Mouse (Mus musculus) 416B (cell line): ENCODE measurements at regions not wholly inside any gene's neighbourhood (a gene's known extent, or its start where the extent isn't known, plus 50 kb on each side); places are given as distances from the start of the nearest gene placed in this dataset.

Source experiments
- DNase-seq: peaks from one replicate; pipeline ENCODE4 v3.0.0; 2011; ENCODE audit warnings: low read depth

DNA sequence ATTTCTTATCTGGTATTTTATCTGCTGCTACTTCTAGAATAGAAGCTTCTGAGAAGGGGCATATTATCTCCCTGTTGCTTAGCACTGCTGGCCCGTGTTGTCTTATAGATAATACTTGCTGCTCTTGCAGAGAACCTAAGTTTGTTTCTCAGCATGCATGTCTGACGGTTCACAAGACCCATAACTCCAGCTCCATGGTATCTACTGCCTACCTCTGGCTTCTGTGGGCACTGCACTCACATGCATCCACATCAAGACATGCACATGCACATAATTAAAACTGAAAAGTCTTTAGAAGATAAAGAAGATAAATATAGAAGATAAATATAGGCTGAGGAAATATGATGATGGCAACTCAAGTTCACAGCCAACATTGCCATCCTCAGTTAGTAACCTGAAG lies 667.8 kb upstream of the Tmem132c start:
- DNase-seq: peak; percentile 51

DNA sequence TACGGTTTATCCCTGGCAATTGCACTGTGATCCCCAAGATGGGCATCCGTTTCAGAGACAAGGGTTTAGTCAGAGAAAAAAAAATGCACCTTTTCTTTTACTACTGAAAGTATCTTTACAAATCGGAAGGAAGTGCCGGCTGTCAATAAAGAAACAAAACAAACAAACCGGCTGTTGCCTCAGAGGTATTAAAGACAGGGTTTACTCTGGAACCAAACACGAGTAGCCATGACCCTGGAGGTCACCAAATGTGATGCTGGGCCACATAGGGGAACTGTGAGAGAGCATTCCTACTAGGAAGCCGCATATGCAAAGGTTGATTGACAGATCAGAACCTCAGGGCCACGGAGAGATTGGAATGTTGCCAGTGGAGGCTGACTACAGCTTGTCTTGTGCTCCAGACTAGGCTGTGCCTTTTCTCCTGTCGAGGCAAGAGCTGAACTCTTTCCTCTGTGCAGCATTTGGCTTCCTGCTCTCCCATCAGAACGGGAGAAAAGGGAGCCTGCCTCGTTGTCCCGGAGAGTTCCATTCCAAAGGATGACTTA lies 643.8 kb upstream of the Tmem132c start:
- peak; percentile 43 for DNase-seq

DNA sequence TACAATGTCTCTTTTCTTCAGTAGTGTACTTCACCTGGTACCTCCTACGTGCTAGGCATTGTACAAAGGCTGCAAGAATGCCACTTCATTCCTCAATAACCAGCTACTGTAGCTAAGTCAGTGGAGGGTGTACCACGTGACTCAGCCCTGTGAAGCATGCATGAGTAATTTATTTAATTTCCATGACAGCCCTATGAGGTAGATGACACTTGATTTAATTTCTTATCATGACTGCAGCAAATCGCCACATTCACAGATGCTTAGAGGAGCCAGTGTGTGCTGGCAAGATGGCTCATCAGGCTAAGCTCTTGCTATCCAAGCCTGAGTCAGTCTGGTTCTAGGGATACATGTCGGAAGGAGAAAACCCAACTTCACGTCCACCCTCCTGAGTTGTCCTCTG lies 642.0 kb upstream of the Tmem132c start:
- peak; percentile 37 for DNase-seq

DNA sequence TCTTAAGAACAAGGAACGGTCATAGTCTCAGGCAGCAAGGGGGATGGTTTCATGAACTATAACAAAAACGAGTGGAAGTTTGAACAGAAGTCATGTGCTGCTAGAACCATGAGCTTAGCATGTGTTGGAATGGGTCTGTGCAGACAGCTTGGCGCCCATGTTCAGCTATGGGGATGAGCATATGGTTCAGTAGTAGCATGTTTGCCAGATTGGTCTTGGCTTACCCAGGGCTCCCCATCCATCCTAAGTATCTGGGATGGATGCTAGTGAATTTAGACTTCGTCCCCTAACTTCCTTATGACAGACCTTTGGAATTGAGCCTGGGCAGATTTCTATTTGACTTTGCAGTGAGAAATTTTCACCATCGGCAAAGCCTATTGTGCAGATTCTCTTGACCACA lies 634.9 kb upstream of the Tmem132c start:
- DNase-seq: no peak

DNA sequence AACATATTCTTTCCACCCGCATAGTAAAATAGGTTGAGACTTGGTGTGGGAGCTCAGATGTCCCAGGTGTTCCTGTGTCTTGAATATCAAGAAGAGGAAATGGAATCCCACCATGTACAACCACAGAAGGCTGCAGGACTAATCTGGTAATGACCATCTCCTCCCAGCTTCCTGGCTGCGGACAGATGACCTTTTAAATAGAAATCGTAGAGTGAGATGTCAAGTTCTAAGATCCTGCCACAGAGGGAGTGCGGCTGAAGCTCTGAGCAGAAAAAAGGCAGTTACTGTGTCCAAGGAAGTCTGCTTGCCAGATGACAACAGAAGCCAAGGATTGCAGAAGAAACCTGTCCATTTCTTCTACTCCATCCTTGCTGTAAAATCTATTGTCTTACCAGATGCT lies 629.0 kb upstream of the Tmem132c start:
- DNase-seq: peak; percentile 98

DNA sequence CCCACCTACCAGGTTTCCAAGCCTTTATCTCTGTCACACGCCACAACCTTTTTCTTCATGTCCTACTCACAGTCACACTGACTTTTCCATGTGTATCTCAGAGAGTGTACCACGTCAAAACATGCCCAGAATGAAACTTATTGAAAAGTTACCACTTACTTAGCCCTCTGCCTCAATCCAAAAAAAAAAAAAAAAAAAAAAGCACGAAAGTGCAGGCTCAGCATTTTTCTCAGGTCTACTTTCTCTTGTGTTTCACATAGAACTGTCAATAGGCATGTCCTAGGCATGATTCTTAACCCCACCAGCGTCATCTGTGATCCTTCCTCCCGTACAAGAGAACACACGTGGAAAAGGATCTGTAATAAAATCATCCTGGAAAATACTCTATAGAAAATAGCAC lies 619.1 kb upstream of the Tmem132c start:
- no peak for DNase-seq

DNA sequence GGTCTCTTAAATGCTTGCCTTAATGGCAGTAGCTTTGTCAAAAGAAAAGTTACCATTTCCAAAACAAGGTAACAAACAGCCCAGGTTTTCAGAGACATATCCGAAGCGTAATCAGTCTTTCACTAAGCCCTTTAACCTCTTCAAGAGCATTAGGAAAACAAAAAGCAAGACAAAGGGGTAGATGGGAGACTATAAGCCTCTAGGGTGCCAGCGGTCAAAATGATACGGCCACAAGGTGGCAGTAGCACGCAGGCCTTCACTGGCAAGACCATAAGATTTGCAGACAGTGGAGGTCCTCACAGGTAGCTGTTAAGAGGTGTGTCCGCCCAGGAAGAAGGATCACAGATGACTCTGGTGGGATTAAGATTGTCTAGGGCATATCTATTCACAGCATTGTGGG lies 618.4 kb upstream of the Tmem132c start:
- peak; percentile 72 for DNase-seq

DNA sequence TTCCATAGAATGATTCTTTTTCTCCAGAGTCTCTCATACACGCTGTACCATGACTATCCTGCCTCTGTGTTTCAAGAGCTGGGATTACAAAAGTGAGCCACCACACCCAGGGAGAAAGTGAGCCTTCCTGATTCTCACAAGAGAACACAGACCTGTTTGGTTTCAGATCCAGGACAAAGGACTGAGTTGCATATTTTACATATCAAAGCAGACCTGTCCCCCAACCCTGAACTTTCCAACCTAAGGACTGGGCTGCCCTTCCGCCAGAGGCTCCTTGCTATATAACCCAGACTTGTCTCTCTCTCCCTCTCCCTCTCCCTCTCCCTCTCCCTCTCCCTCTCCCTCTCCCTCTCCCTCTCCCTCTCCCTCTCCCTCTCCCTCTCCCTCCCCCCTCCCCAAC lies 611.8 kb upstream of the Tmem132c start:
- no peak for DNase-seq

DNA sequence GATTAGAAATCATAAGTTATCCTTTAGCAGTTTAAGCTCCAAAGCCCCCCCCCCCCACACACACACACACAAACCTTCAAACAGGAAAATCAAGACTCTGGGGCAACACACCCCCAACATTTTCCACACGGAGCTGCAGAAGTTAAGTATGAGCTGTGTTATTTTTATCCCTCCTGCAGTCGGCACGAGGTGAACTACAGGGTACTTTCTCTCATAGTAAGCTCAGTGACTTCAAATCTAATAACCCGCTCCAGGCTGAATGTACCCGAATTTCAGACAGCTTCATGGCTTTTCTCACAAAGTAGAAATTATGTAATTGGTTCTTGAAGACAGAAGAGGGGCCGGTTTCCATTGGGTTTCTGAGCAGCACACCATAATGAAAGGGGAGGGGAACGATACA lies 591.2 kb upstream of the Tmem132c start:
- DNase-seq: no peak

DNA sequence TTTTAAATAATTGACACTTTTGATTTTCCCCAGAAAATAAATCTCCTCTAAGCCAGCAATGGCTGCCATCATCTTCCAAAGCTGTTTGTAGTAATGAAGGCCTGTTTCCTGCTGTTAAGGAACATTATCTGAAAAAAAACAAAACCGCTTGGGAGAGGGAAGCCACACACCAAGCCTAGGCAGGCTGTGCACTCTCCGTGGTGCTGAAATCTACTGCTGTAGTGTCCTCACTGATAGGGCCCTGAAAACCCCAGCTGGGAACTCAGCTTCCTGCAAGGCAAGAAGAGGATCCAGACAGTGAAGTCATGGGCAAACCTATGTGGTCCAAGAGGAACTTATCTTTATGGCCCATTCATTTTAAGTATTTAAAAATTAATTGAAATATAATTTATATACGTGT lies 590.2 kb upstream of the Tmem132c start:
- peak; percentile 82 for DNase-seq

DNA sequence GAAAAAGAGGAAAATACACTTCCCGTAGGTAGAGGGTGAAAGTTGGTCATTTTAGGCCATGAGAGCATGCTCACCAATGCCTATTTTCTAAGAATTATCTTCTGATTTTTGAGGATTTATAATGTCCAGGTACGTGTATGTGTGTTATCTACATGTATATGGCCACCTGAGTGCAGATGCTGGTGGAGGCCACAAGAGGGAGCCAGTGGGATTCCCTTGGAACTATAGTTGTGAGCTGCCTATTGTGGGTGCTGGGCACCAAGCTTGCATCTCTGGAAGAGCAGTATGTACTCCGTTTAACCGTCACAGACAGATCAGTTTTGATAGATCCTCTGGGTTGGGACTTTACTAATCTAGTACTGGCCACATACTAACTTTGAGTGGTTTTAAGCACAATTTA lies 579.0 kb upstream of the Tmem132c start:
- DNase-seq: no peak

DNA sequence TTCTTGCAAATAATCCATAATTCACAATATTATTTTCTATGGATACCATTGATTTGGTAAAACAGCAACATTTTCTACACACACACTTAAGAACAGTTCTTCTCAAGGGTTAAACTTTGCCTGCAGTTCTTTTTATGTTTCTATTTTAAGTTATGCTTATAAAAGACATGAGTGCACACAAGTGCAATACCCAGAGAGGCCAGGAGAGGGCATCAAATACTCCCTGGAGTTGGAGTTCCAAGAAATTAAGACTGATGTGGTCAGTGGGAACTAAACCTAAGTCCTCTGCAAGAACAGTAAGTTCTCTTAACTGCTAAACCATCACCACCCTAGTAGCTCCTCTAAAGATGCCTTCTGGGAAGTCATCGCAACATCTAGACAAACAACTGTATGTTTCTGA lies 570.5 kb upstream of the Tmem132c start:
- DNase-seq: peak; percentile 71

DNA sequence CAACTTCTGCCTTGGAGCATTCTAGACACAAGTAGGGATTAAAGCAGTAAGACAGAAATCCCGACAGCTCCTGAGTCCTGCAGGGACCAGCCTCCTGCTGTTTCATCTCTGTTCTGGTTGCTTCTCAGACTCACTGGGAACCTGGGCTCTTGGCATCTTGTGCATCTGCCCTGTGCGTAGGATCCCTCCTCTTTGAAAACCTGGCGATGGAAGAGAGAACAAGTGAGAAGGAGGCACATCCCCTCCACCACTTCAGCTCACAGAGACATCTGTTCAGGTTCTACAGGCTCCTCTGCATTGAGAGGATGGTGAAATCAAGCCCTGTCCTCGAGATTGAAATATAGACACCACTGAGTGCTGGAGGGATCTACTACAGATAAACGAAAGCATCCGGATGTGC lies 561.3 kb upstream of the Tmem132c start:
- no peak for DNase-seq

DNA sequence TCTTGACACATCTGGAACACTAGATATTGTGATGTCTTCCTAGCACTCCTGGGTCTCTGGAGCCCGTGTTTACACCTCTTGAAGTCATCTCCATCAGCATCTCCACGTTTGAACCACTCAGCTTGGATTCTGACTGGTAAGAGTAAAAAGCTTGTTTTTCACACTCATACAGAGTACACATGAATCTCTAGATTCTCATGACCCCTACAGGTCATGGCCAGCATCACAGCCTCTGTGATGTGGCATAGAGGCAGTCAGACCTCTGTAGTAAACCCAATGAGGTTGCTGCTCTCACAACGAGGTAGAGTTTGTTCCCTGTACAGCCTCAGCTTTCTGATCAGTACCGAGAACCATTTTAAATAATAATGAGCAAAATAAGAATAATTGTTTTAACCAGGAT lies 542.3 kb upstream of the Tmem132c start:
- DNase-seq: peak; percentile 52

DNA sequence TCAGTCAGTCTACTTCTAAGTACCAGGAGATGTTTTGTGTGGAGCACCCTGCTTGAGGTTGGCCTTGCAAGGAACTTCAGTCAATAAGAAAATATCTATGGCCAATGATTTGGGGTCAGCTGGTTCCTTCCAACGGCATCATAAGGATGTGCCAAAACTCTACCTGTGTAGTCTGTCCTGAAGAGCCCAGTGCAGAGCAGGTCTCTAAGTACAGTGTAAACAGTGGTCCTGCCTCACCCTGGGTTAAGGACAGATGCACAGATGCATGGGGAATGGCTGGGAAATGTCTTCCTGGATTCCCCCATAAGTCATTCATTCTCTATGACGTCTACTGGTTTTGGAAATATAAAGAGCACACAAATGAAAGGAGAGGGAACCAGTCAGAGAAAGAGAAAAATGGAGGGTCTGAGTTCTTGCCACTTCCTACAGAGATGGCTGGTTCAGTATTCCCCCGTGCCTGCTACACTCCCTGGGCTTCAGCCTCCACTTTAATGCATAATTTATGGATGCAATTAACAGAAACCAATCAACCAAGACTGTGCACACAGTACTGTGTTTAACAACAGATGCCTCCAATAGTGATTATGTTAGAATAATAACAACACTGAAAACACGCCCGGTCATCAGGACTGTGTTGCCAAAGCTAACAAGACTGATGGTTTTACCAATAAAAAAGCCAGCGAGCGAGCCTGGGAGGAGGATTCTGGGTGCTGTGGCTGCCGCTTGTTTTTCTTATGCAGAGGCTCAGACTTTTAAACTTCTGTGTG lies 537.9 kb upstream of the Tmem132c start:
- no peak for DNase-seq

DNA sequence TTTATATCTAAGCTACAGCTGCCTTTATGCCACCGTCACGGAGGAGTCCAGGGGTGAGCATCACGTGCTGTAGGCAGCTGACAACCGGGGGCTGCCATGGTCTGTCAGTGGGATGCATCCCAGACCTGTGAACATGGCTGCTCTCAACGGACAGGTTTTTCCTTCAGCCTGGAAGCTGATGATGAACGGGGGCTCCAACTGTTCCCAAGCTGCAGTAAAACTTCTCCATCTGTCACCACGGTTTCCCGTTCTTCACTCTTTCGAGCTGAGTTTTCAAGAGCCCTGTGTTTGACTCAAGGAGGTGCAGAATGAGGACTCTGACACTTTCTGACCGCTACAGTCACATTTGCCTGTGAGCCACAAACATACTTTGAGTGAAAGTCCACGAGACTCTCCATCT lies 535.7 kb upstream of the Tmem132c start:
- DNase-seq: no peak

DNA sequence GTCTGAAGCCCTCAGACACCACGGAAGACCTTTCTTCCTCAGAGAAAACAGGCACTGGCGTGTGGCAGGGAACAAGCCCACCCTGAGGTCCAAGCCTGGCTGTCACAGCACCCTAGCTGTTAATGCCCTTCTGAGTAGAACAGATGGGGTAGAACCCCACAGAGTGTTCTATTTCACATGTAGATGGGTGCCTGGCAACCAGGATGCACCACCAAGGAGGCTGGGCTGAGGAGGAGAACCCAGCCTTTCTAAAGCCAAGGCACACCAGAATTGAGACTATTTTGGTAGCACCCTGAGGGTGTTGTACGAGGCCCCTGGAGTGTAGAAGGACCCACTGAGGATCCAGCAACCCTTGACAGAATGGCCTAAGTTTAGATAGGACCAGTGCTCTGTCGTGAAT lies 534.9 kb upstream of the Tmem132c start:
- DNase-seq: no peak

DNA sequence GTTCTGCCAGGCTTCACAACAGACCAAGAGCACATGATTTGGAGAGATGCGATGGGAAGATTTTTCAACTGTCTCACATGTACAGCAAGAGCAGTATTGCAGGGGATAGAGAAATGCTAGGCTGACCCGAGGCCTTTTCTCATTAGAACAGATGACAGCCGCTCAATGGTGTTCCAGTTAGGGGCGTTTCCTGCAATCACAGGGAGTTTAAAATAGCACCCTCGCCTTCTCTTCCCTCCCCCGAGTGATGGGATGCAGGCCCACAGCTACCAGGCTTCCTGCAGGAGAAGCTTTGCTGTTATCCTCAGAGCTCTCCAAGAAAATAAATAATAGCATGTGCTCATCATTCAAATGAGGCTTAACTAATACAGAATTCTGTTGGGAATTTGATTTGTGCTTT lies 526.9 kb upstream of the Tmem132c start:
- no peak for DNase-seq

DNA sequence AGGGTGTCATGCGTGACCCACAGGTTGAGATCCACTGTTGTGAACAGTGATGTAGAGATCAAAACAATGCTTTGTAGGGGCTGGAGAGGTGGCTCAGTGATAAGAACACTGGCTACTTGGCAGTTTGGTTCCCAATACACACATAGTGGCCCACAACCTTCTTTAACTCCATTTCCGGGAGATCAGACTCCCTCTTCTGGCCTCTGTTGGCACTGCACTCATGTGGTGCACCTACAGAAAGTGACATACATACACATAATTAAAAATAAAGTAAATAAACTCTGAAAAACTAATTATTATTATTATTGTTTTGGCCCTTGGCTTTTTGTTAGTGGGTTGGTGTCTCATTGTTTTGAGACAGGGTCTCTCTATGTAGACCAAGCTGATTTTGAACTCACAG lies 523.2 kb upstream of the Tmem132c start:
- DNase-seq: no peak

DNA sequence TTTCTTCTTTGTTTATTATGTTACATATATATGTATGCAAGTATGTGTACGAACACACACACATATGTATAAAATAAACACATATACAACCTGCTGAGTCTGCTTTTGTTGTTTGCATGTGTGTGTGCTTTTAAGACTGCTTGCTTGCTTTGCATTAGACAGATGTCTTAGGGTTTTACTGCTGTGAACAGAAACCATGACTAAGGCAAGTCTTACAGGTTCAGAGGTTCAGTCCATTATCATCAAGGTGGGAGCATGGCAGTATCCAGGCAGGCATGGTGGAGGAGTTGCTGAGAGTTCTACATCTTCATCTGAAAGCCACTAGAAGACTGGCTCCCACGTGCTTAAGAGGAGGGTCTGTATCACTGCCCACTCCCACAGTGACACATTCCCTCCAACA lies 520.3 kb upstream of the Tmem132c start:
- DNase-seq: no peak

DNA sequence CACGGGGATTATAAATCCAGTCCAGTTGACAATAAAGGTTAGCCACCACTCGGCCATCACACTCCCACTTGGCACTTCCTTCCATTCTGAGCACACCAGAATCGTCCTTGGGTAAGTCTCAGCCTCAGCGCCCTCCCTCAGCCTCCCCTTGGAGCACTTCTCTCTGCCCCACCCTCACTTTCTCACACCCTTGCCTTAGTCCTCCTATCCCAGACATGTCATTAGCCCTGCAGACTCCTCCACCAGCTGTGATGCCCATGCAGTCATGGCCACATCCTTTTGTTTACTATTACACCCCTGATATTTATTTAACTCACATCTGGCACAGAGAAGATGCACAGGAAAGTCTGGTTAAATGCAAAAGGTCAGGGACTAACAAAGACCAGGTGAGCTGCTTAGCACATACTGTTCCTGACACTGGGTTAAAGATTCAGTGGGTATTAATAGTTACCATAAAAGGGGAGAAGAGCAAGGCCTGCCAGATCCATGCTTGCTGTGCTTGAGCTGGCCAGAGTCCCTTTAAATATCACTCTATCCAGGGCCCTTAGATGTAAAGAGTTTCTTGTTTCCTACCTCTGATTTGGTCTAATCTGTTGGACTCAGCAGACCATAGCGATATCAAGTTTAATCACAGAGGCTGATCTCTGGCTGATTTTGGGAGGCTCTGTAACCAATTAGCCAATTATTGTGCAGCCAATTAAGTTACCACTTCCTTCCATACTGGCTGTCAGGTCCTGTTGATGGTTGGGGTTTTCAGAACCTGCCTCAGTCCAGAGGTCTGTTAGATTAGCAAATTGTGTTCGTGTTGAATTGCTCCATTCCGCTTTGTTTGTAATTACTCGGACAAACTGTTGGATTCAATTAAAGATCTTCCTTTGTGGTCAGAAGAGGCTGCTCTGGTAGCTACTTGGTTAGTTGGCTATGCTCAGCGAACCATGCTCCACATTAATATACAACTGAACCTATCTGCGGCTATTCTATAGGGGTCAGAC lies 518.0 kb upstream of the Tmem132c start:
- DNase-seq: no peak

DNA sequence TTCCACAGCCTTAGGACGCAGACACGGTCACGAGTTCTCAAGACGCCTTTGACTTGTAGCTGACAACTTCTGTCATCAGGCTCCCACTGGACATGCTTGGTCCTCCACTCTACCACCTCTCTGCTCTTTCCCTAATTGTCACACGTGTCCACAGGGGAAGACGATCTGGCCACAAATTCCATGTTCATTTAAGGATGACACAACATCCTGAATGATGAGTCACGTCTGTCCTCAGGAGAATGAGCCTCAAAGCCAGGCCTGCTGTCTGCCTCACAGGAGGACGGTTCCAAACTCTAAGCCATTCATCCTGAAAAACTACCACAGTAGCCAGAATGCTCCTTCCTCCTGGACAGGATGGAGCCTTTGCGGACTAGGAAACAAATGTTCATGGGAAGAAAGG lies 517.3 kb upstream of the Tmem132c start:
- no peak for DNase-seq

DNA sequence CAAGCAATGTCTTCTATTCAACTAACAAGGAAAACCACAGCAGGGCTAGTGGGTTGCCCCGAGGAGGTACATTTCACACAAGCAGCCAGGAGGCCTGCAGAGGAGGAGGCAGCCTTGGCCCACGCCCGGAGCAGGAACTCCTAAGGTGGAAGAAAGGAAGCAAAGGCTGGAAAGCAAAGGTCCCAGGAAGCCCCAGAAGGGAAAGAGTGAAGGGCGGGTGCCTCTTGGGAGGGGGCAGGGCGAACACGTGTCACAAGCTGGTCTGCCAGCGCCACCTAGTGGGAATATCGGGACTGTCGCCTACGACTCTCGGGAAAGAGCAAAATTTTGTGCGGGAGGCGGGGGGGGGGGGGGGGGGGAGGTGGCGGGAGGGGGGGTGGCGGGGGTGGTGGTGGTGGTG lies 508.1 kb upstream of the Tmem132c start:
- DNase-seq: peak; percentile 56
